Mouse (Mus musculus): ENCODE results near the gene Cpt1a. TPM values are rescaled to one million over a fixed set of nuclear protein-coding genes. Genes with fewer than 3 reads are reported as not detected.

The Cpt1a gene
- polyA plus RNA-seq, 1 experiment from 2014 or later, result 33.4 TPM

DNA sequence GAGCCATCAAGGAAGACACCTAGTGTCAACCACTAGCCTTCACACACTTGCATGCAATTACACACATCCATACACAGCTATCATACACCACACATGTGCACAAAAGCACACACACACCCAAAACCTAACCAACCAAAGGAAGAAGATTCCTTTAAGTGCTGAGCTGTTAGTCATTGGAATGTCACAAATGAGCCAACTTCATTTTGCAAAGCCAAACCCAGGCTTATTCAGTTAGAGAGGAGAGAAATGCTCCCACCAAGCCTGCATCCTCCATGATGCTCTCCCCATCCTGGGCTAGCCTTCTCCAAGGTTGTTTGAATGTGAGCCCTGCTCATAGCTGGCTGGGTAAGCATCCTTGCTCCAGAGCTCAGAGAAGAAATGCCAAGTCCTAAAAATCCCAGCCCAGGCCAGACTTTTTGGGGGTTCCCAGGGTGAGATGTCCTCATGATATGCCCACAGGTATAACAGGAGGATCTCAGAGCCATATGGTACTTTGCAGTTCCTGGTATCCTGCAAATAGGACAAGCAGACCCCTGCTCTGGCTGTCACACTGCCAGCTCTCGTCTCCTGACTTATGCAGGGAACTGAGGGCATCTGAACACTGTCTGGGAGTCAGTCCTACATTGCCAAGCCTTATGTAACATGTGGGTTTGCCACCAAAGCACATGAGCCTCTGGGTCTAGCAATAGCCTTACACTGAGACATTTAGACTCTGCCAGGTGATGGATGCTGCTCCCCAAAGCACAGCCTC lies 83.6 kb downstream of the Cpt1a start:
- WGBS, result 56% methylated on average over 1 of the region's 1 CpGs

DNA sequence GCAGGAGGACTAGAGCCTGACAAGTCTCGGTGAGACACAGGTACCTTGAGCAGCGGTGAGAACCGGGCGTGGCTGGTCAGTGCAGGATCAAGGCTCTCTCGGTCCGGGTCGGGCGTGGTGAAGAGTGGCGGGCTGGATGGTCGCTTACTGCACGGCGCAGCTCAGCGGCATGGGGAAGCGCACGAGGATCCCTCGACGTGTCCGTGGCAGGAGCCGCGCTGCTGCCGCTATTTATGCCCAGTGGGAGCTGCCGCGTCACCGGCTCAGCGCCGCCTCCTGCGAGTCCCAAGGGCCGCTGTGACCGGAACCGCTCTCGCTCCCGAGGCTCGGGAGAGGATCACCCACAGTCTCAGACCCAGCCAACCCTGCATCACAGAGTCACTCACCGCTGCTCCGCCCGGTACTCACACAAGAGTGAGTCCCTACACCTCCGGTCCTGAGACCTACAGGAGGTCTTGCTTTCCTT lies 92.2 kb downstream of the Cpt1a start, which contains the start of gene Gal:
Gene Gal, minus strand, starts transcription at position 277 of the 466 bp plus-strand sequence.
- Histone ChIP-seq H3K9me3 (replicated peaks) (0 out of 2 replicates have a peak, but pooled peaks cover 4% of the 10 kb centered on the region), H3K27me3 (peaks cover 44% of the 10 kb centered on the region), H3K27ac (no peak within 1 kb of the TSS), H3K36me3 (no peaks in the 10 kb centered on the region), H3K4me2 (peak within 1 kb of the TSS; percentile 68), H3K4me1 (peaks cover 10% of the 10 kb centered on the region), H3K9ac (peak within 1 kb of the TSS; percentile 7; the same call in 1 of the 2 replicates), H3K4me3 (replicated peaks) (peak within 1 kb of the TSS; percentile 35)
- ATAC-seq (replicated peaks; ENCODE audit: low FRiP score), result no peak
- WGBS, result under 1% methylated on average over 37 of the region's 37 CpGs

More for the DNA sequence above, 83.6 kb downstream of the Cpt1a start:
- Histone ChIP-seq H3K27ac (no peak overlapping the region), H3K36me3 (no peaks in the 10 kb centered on the region), H3K27me3 (no peaks in the 10 kb centered on the region), H3K9ac (no peak overlapping the region), H3K9me3 (replicated peaks) (no peaks in the 10 kb centered on the region), H3K4me3 (replicated peaks) (no peak overlapping the region), H3K4me1 (no peaks in the 10 kb centered on the region), H3K4me2 (no peak overlapping the region)
- ATAC-seq (replicated peaks; ENCODE audit: low FRiP score), result no peak

DNA sequence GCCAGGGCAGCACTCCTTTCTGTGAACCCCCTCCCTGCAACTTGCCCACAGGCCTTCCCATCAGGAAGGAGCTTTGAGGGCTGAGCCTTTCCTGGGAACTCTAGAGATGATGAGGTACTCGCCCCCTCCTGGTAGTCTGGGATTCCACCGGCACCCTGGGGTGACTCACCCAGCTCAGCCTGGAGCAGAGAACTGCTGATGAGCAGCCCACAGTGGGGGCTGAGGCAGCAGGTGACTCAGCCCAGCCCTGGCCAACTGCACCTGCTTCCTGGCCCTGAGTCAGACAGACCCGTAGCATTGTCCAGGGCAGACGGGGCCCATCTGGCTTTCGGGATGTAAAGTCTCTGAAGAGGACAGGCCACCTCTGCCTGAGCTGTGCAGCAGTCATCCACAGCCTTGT lies 97.1 kb downstream of the Cpt1a start:
- ATAC-seq (replicated peaks; ENCODE audit: low FRiP score), result no peak
- Histone ChIP-seq H3K27ac (no peak overlapping the region), H3K9me3 (replicated peaks) (0 out of 2 replicates have a peak, but pooled peaks cover 4% of the 10 kb centered on the region), H3K36me3 (no peaks in the 10 kb centered on the region), H3K4me3 (replicated peaks) (no peak overlapping the region), H3K9ac (no peak overlapping the region), H3K4me2 (no peak overlapping the region), H3K27me3 (peaks cover 16% of the 10 kb centered on the region), H3K4me1 (peaks cover 4% of the 10 kb centered on the region)
- 51% methylated on average over 5 of the region's 5 CpGs for WGBS

DNA sequence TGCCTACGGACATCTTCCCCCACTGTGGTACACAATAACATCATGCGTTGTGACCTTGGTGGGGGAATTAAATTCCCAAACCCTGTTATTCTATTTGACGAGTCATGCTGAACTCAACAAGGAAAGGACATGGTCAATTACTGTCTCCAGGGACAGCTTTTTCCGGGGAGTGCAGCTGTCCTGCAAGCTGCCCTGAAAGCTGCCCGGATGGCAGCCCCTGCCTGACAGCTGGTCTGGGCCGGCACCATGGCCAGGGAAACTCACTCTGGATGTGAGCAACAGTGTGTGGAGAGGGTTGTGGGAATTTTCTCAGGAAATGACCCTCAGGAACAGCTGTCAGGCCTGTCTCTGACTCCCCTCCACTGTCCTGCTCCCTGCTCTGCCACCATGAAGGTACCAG lies 100.4 kb downstream of the Cpt1a start:
- H3K27ac ChIP-seq, result no peak overlapping the region
- H3K4me2 ChIP-seq, result no peak overlapping the region
- H3K4me3 ChIP-seq (replicated peaks), result no peak overlapping the region
- no peaks in the 10 kb centered on the region for H3K27me3 ChIP-seq
- H3K9me3 ChIP-seq (replicated peaks), result 0 out of 2 replicates have a peak, but pooled peaks cover 4% of the 10 kb centered on the region
- no peak overlapping the region for H3K9ac ChIP-seq
- no peaks in the 10 kb centered on the region for H3K36me3 ChIP-seq
- ATAC-seq (replicated peaks; ENCODE audit: low FRiP score), result no peak
- H3K4me1 ChIP-seq, result no peaks in the 10 kb centered on the region
- 51% methylated on average over 6 of the region's 6 CpGs for WGBS

DNA sequence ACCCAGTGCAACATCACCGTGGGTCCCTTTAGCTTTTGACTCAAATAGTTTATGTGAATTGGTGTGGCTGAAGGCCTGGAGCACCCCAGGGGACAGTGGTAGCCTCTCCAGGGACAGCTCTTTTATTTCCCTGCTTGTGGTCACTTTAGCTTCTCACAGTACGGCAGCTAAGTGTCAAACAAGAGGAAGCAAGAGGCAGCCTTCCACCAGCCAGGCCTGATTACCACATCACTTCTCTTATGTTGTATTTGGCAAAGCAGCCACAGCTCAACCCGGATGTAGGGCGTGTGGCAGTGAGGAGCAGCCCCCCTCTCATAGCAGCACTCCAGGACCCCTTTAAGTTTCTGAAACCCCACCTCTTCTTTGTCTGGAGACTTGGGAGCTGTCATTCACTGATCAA lies 100.8 kb downstream of the Cpt1a start:
- Histone ChIP-seq H3K4me2 (no peak overlapping the region), H3K4me1 (no peaks in the 10 kb centered on the region), H3K4me3 (replicated peaks) (no peak overlapping the region), H3K9ac (no peak overlapping the region), H3K27me3 (no peaks in the 10 kb centered on the region), H3K9me3 (replicated peaks) (0 out of 2 replicates have a peak, but pooled peaks cover 3% of the 10 kb centered on the region), H3K27ac (no peak overlapping the region), H3K36me3 (no peaks in the 10 kb centered on the region)
- no peak for ATAC-seq (replicated peaks; ENCODE audit: low FRiP score)
- 38% methylated on average over 4 of the region's 4 CpGs for WGBS

DNA sequence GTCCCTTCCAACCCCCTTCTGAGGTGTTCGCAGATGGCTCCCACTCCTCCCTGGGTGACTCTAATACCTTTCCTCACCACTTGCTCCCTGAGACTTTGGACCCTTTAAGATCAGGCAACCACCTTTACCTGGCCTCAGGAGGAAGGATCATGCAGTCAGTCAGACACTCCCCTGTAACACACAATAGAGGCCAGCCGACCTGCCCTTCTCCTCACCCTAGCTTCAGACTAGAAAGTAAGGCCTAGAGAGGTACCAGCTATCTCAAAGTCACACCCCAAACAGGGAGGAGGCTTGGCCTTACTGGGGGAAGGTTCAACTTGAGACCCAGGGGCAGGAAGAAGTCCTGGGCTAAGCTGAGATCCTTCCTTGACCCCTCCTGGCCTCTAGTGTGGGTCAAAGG lies 102.1 kb downstream of the Cpt1a start:
- no peak for ATAC-seq (replicated peaks; ENCODE audit: low FRiP score)
- H3K9ac ChIP-seq, result no peak overlapping the region
- no peaks in the 10 kb centered on the region for H3K9me3 ChIP-seq (replicated peaks)
- WGBS, result 75% methylated on average over 2 of the region's 2 CpGs
- no peaks in the 10 kb centered on the region for H3K4me1 ChIP-seq
- H3K27ac ChIP-seq, result no peak overlapping the region
- no peaks in the 10 kb centered on the region for H3K36me3 ChIP-seq
- H3K27me3 ChIP-seq, result no peaks in the 10 kb centered on the region
- H3K4me2 ChIP-seq, result no peak overlapping the region
- H3K4me3 ChIP-seq (replicated peaks), result no peak overlapping the region

DNA sequence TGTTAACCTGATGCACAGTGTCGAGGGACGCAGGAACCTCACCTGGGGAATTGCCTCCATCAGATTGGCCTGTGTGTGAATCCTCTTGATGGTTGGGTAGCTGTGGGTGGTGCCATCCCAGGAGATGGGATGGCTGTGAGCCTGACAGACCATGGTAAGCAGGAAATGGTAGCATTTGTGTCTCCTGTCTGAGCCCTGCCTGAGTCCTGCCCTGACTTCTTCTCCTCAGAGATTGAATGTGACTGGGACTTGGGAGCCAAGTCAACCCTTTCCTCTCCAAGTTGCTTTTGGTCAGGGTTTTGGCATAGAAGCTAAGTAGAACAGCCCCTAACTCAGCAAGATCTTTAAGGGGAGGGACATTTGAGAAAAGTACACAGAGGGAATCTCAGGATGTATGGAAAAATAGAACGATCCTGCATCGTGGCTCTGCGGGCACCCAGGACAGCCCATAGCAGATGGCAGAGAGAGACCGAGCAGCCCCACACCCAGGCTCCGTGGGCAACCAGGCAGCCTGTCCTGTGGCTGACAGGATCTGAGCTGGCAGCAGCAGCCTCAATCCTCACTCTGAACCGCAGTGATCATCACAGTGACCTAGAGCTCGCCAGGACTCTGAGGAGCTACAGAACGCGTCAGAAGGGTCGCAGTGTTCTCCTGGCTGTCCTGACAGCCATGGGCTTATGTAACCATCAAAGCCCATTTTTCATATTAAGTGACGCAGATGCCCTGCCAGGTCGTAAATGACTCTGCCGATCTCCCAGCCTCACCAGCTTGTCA lies 106.1 kb downstream of the Cpt1a start:
- no peak for ATAC-seq (replicated peaks; ENCODE audit: low FRiP score)
- Histone ChIP-seq H3K9ac (no peak overlapping the region), H3K4me1 (no peaks in the 10 kb centered on the region), H3K27ac (no peak overlapping the region), H3K4me3 (replicated peaks) (no peak overlapping the region), H3K9me3 (replicated peaks) (no peaks in the 10 kb centered on the region), H3K36me3 (no peaks in the 10 kb centered on the region), H3K27me3 (no peaks in the 10 kb centered on the region), H3K4me2 (no peak overlapping the region)
- WGBS, result 77% methylated on average over 15 of the region's 15 CpGs

DNA sequence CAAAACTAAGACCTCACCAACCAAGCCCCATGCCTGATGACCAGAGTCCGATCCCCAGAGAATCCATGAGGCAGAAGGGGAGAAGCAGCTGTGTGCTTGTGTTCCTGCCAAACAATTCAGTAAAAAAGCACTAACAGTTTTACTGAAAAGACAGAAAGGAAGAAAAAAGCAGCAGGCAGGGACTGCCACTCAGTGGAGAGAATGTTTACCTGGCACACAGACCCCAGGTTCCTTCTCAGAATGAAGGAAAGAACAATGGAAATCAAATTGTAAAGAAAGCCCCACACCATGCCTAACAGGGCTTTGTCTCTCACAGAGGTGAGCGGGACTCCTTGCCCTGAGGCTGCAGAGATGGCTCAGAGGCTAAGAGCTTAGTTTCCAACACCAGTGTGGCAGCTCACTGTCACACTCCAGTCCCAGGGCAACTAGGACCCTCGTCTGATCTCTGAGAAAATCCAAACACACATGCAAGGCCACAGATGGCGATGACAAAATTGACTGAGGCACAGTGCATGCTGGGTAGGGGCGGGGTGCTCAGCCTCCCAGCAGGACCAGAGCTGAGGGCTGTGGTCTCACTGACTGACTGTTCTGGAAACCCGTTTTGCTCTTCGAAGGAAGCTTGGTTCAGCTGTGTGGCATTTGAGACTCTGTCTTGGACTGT lies 107.2 kb downstream of the Cpt1a start:
- Histone ChIP-seq H3K27ac (no peak overlapping the region), H3K36me3 (no peaks in the 10 kb centered on the region), H3K9ac (no peak overlapping the region), H3K4me3 (replicated peaks) (no peak overlapping the region), H3K27me3 (no peaks in the 10 kb centered on the region), H3K9me3 (replicated peaks) (no peaks in the 10 kb centered on the region), H3K4me1 (no peaks in the 10 kb centered on the region), H3K4me2 (no peak overlapping the region)
- ATAC-seq (replicated peaks; ENCODE audit: low FRiP score), result no peak
- WGBS, result 69% methylated on average over 7 of the region's 7 CpGs

DNA sequence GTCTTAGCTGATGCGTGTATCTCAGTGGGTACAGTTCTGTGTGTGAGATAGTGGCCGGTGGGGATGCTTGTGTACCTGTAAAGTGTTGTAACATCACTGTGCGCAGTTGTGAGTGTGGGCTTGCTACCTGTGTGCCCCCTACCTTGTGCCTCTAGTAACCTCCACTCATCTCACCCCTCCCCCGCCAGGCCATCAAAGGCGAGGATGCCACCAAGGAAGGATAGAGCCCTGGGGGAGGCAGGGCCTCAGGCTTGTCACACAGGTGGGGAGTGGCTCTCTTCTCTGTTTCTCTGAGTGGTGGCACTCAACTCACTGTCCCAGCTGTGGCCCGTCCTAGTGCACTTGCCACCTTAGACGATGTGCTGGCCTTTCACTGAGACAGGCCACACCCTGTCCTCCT lies 108.9 kb downstream of the Cpt1a start:
- no peaks in the 10 kb centered on the region for H3K4me1 ChIP-seq
- ATAC-seq (replicated peaks; ENCODE audit: low FRiP score), result no peak
- 61% methylated on average over 7 of the region's 7 CpGs for WGBS

DNA sequence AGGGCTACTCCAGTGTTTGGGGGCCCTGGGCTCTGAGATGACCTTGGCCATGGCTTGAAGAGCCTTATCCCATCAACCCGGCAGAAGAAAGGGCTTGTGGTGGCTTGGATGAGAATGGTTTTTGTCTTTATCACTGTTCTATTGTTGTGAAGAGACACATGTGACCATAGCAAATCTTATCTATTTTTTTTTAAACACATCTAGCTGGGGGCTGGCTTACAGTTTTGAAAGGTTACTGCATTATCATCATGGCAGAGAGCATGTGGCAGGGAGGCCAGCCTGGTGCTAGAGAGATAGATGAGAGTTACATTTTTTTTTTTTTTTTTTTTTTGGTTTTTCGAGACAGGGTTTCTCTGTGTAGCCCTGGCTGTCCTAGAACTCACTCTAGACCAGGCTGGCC lies 109.8 kb downstream of the Cpt1a start:
- no peak for ATAC-seq (replicated peaks; ENCODE audit: low FRiP score)
- Histone ChIP-seq H3K27ac (no peak overlapping the region), H3K36me3 (no peaks in the 10 kb centered on the region), H3K4me1 (no peaks in the 10 kb centered on the region), H3K9me3 (replicated peaks) (no peaks in the 10 kb centered on the region), H3K4me3 (replicated peaks) (no peak overlapping the region), H3K9ac (no peak overlapping the region), H3K4me2 (no peak overlapping the region), H3K27me3 (no peaks in the 10 kb centered on the region)
- WGBS, result 98% methylated on average over 2 of the region's 2 CpGs

More for the DNA sequence above, 108.9 kb downstream of the Cpt1a start:
- Histone ChIP-seq H3K9me3 (replicated peaks) (no peaks in the 10 kb centered on the region), H3K4me2 (no peak overlapping the region), H3K36me3 (no peaks in the 10 kb centered on the region), H3K4me3 (replicated peaks) (no peak overlapping the region), H3K9ac (no peak overlapping the region), H3K27me3 (no peaks in the 10 kb centered on the region), H3K27ac (no peak overlapping the region)

DNA sequence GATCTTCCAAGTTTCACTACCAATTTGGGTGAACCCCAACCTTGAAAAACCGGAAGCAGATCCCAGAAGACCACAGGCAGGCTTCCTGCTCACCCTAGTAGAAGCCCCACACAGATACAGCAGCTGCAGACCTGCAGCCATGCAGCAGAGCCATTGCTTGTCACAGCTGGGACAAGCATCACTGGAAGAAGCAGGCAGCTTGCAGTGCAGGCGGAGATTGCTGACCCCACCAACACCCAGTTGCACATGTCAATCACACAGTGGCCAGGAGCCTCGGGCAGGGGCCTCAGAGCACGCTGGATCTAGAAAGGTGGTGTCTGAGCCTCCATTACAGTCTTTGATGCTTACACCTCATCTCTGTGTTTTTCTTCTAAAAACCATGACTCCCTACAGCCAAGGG lies 112.0 kb downstream of the Cpt1a start:
- H3K9ac ChIP-seq, result no peak overlapping the region
- H3K4me3 ChIP-seq (replicated peaks), result no peak overlapping the region
- no peak overlapping the region for H3K27ac ChIP-seq
- H3K4me1 ChIP-seq, result no peaks in the 10 kb centered on the region
- WGBS, result 27% methylated on average over 4 of the region's 4 CpGs
- ATAC-seq (replicated peaks; ENCODE audit: low FRiP score), result no peak
- no peaks in the 10 kb centered on the region for H3K9me3 ChIP-seq (replicated peaks)
- H3K4me2 ChIP-seq, result no peak overlapping the region
- H3K27me3 ChIP-seq, result no peaks in the 10 kb centered on the region
- H3K36me3 ChIP-seq, result no peaks in the 10 kb centered on the region

DNA sequence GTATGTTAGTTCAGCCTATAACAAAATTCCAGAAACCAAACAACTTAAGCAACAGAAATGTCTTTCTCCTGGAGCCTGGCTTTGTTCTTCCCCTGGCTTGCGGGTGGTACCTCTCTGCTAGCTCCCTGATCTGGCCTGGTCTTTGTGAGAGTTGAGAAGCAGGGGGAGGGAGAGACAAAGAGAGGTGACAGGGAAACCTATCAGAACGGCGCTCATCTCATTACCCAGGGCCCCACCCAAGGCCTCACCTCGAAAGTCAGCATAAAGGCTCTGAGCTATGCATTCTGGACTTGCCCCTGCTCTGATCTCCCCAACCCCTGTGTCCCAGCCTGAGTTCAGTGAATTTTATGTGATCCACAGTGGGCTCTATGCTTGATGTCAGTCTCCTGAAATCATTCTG lies 112.5 kb downstream of the Cpt1a start:
- no peak for ATAC-seq (replicated peaks; ENCODE audit: low FRiP score)
- no peaks in the 10 kb centered on the region for H3K36me3 ChIP-seq
- H3K27ac ChIP-seq, result no peak overlapping the region
- H3K9ac ChIP-seq, result no peak overlapping the region
- H3K4me1 ChIP-seq, result no peaks in the 10 kb centered on the region
- H3K4me2 ChIP-seq, result no peak overlapping the region
- WGBS, result 43% methylated on average over 4 of the region's 4 CpGs
- no peaks in the 10 kb centered on the region for H3K9me3 ChIP-seq (replicated peaks)
- no peak overlapping the region for H3K4me3 ChIP-seq (replicated peaks)
- no peaks in the 10 kb centered on the region for H3K27me3 ChIP-seq

Data from kidney, embryonic 15.5 days (tissue).